Mouse (Mus musculus) stomach, embryonic 14.5 days (tissue): Measurements from ENCODE around the gene Olfr741. TPM values are rescaled to one million over a fixed set of nuclear protein-coding genes. Genes with fewer than 3 reads are reported as not detected.

Experiments
- ATAC-seq: fragments of 200-750 bp; cut with Nextera tagmentation; 2 replicates; pipeline ENCODE4 v1.8.0; 2017; ENCODE audit warnings: low read depth, moderate TSS enrichment; ENCODE audit not compliant: insufficient number of reproducible peaks, insufficient read depth, low FRiP score
- H3K27ac ChIP-seq: fragments of 300-500 bp; sonication (generic); 2 replicates; pipeline ENCODE4 v1.5.1; 2014; ENCODE audit warnings: mild to moderate bottlenecking, low read length, moderate library complexity, mixed read lengths
- H3K27me3 ChIP-seq: fragments of 300-500 bp; sonication (generic); 2 replicates; pipeline ENCODE4 v1.6.1; 2014; ENCODE audit warnings: low read length, control low read depth, mixed read lengths; ENCODE audit not compliant: control insufficient read depth, insufficient read depth
- H3K36me3 ChIP-seq: fragments of 300-500 bp; sonication (generic); 2 replicates; pipeline ENCODE4 v1.6.1; 2014; ENCODE audit warnings: mild to moderate bottlenecking, control low read depth, low read length, moderate library complexity, mixed read lengths; ENCODE audit not compliant: control insufficient read depth, insufficient read depth
- H3K4me1 ChIP-seq: fragments of 300-500 bp; sonication (generic); 2 replicates; pipeline ENCODE4 v1.6.1; 2014; ENCODE audit warnings: low read length, control low read depth, mixed read lengths; ENCODE audit not compliant: control insufficient read depth, insufficient read depth
- H3K4me2 ChIP-seq: fragments of 300-500 bp; sonication (generic); replicated peaks from 2 replicates; pipeline ENCODE4 v1.6.1; 2014; ENCODE audit warnings: low read depth, low read length, control low read depth
- H3K4me3 ChIP-seq: fragments of 300-500 bp; sonication (generic); 2 replicates; pipeline ENCODE4 v1.5.1; 2014; ENCODE audit warnings: low read depth, low read length, control low read depth
- H3K9ac ChIP-seq: fragments of 300-500 bp; sonication (generic); replicated peaks from 2 replicates; pipeline ENCODE4 v1.6.1; 2014; ENCODE audit warnings: low read depth, mild to moderate bottlenecking, control low read depth, low read length, moderate library complexity, mixed read lengths
- H3K9me3 ChIP-seq: fragments of 300-500 bp; sonication (generic); 2 replicates; pipeline ENCODE4 v1.6.1; 2016; ENCODE audit warnings: low read depth, low read length, control low read depth; ENCODE audit not compliant: control insufficient read depth
- WGBS: fragments of 180-500 bp; shearing (Covaris S2); extraction: QIAGEN DNeasy Blood & Tissue Kit; methylation state at CpG from one replicate; pipeline ENCODE4 v1.1.7; 2014; 5-methylcytosine and 5-hydroxymethylcytosine counted together
- polyA plus RNA-seq: library from polyadenylated mRNA; unstranded; fragments of >200 nt; fragmentation: Nextera tagmentation; extraction: Ambion mirVana; gene quantifications from 2 replicates; pipeline ENCODE4 v1.2.1, GENCODE M21; 2014

Olfr741 gene
- polyA plus RNA-seq = not detected in 2 replicates

DNA sequence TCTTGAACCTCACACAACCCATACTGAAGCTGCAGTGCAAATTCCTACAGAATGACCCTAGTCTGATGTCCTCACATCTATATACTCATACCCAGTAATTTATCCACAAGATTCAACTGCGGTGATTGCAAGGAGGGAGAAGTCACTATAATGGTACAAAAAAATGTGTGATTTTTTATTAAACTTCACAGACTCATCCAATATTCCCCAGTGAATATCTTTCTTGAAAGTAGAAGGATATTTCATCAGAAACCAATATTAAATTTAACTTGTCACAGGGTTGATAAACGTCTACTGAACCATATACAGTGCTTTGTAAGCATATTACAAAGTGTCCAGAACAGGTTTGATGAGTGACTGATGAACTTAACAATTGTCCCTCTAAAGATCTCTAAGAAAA is at the start of gene Olfr741:
Olfr741 (plus strand) TSS at position 301 of the 400 bp plus-strand sequence.
- ATAC-seq = no peak
- WGBS = 68% methylated on average over 2 of the region's 2 CpGs
- H3K9me3 ChIP-seq = no peaks in the 10 kb centered on the region
- no peak within 1 kb of the TSS for H3K4me3 ChIP-seq
- H3K9ac ChIP-seq = no peak within 1 kb of the TSS
- no peaks in the 10 kb centered on the region for H3K36me3 ChIP-seq
- H3K4me2 ChIP-seq = no peak within 1 kb of the TSS
- H3K27ac ChIP-seq = no peak within 1 kb of the TSS
- no peaks in the 10 kb centered on the region for H3K4me1 ChIP-seq
- no peaks in the 10 kb centered on the region for H3K27me3 ChIP-seq

DNA sequence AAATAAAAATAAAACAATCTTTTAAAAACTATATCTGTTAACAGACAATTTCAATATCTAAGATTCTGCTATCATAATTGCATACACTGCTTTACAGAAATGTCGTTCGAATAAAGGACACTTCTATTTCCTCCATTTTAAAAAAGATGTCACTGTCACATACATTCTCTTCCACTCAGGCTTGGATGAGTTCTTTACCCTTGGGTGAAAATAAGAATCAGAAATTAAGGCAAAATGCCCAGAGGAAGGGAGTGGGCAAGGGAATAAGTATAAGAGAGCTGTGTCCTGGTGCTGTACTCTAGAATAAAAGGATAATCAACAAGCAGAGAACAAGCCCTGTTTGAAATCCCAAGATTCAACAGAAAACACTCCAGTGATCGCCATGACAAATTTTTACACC is 27.3 kb upstream of the Olfr741 start, which contains the start of gene Olfr740:
Olfr740 (plus strand) TSS at position 301 of the 400 bp plus-strand sequence.
- no peak for ATAC-seq
- no peak within 1 kb of the TSS for H3K9ac ChIP-seq
- WGBS = 82% methylated on average over 3 of the region's 3 CpGs

DNA sequence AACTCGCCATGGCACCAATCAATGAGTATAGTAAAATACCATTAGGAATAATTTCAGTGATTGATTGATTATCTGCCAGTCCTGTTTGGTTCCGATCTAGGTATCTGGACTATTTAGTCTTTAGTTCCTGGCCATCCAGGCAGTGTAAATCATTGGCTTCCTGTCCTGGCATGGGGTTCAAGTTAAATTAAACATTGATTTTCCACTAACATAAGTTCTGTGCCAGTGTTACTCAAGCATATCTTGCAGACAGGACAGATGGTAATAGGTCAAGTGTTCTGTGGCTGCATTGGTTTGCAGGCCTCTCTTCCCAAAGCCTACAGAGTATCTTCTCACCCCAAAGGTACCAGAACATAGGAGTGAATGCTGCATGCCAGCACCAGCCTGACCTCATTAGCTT is 5.9 kb downstream of the Olfr741 start:
- Histone ChIP-seq H3K4me1 (no peaks in the 10 kb centered on the region), H3K27ac (no peak overlapping the region), H3K9me3 (no peaks in the 10 kb centered on the region), H3K36me3 (no peaks in the 10 kb centered on the region), H3K9ac (no peak overlapping the region), H3K4me2 (no peak overlapping the region), H3K27me3 (no peaks in the 10 kb centered on the region), H3K4me3 (no peak overlapping the region)
- 73% methylated on average over 2 of the region's 2 CpGs for WGBS
- no peak for ATAC-seq

More for the DNA sequence above, 27.3 kb upstream of the Olfr741 start, which contains the start of gene Olfr740:
- H3K4me1 ChIP-seq = no peaks in the 10 kb centered on the region
- no peaks in the 10 kb centered on the region for H3K36me3 ChIP-seq
- no peak within 1 kb of the TSS for H3K27ac ChIP-seq
- no peak within 1 kb of the TSS for H3K4me3 ChIP-seq
- H3K27me3 ChIP-seq = no peaks in the 10 kb centered on the region
- H3K9me3 ChIP-seq = no peaks in the 10 kb centered on the region
- H3K4me2 ChIP-seq = no peak within 1 kb of the TSS

DNA sequence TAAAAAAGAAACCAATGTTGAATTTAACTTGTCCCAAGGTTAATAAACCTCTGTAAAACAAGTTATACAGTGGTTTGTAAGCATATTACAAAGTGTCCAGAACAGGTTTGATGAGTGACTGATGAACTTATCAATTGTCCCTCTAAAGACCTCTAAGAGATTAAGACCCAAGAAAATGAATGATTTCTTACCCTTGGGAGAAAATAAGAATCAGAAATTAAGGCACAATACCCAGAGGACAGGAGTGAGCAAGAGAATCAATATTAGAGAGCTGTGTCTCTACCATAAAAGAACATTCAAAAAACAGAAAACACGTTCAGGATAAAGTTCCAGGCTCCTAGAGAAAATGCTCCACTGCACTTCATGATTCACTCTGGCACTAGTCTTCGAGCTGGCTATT is 30.8 kb downstream of the Olfr741 start, which contains the start of gene Olfr742:
Olfr742 (plus strand) TSS at position 301 of the 400 bp plus-strand sequence.
- no peaks in the 10 kb centered on the region for H3K9me3 ChIP-seq
- no peak within 1 kb of the TSS for H3K4me3 ChIP-seq
- H3K9ac ChIP-seq = no peak within 1 kb of the TSS
- no peak within 1 kb of the TSS for H3K4me2 ChIP-seq
- 57% methylated on average over 2 of the region's 2 CpGs for WGBS
- ATAC-seq = no peak
- no peaks in the 10 kb centered on the region for H3K4me1 ChIP-seq
- no peaks in the 10 kb centered on the region for H3K27me3 ChIP-seq
- H3K27ac ChIP-seq = no peak within 1 kb of the TSS
- H3K36me3 ChIP-seq = no peaks in the 10 kb centered on the region

DNA sequence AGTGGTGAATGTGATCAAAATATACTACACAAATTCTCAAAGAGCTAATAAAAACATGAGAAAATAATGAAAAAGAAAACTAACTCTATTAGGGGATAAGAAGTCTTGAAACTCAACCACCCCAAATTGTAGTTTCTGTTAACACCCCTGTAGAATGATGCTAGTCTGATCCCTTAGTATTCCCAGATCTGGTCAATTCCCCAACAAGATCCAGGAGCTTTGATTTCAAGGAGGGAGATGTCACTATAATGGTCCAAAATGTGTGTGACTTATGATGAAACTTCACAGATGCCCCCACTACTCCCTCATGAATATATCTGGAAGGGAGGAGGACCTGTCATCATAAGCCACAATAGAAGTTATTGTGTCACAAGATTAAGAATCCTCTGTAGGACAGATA is 49.0 kb downstream of the Olfr741 start, which contains the start of gene Olfr743:
Olfr743 (plus strand) TSS at position 301 of the 400 bp plus-strand sequence.
- Histone ChIP-seq H3K27me3 (no peaks in the 10 kb centered on the region), H3K9me3 (no peaks in the 10 kb centered on the region), H3K4me3 (no peak within 1 kb of the TSS), H3K9ac (no peak within 1 kb of the TSS), H3K36me3 (no peaks in the 10 kb centered on the region), H3K4me2 (no peak within 1 kb of the TSS), H3K27ac (no peak within 1 kb of the TSS), H3K4me1 (no peaks in the 10 kb centered on the region)
- no peak for ATAC-seq

Other genes with a start within 250 kb of the Olfr741 start
- not detected in 2 replicates for gene Olfr731, start 230.9 kb upstream of the Olfr741 start, polyA plus RNA-seq
- gene Olfr732, start 188.5 kb upstream of the Olfr741 start, polyA plus RNA-seq = not detected in 2 replicates
- not detected in 2 replicates for gene Olfr733, start 171.2 kb upstream of the Olfr741 start, polyA plus RNA-seq
- gene Olfr734, start 146.0 kb upstream of the Olfr741 start, polyA plus RNA-seq = not detected in 2 replicates
- not detected in 2 replicates for gene Olfr735, start 123.9 kb upstream of the Olfr741 start, polyA plus RNA-seq
- not detected in 2 replicates for gene Tlr11, start 114.8 kb upstream of the Olfr741 start, polyA plus RNA-seq
- gene Olfr736, start 91.6 kb upstream of the Olfr741 start, polyA plus RNA-seq = not detected in 2 replicates
- gene Olfr738, start 65.2 kb upstream of the Olfr741 start, polyA plus RNA-seq = not detected in 2 replicates
- gene Olfr739, start 54.1 kb upstream of the Olfr741 start, polyA plus RNA-seq = not detected in 2 replicates
- gene Olfr740, start 27.2 kb upstream of the Olfr741 start, polyA plus RNA-seq = not detected in 2 replicates
- gene Olfr742, start 30.9 kb downstream of the Olfr741 start, polyA plus RNA-seq = not detected in 2 replicates
- gene Olfr743, start 49.1 kb downstream of the Olfr741 start, polyA plus RNA-seq = not detected in 2 replicates
- not detected in 2 replicates for gene Olfr744, start 142.1 kb downstream of the Olfr741 start, polyA plus RNA-seq
- gene Olfr745, start 166.7 kb downstream of the Olfr741 start, polyA plus RNA-seq = not detected in 2 replicates
- gene Olfr746, start 174.3 kb downstream of the Olfr741 start, polyA plus RNA-seq = not detected in 2 replicates
- not detected in 2 replicates for gene Olfr747, start 220.5 kb downstream of the Olfr741 start, polyA plus RNA-seq
- gene Olfr748, start 234.6 kb downstream of the Olfr741 start, polyA plus RNA-seq = not detected in 2 replicates